Comparison of ENCODE assay signal across 9 mouse cellular contexts in the genomic region with DNA sequence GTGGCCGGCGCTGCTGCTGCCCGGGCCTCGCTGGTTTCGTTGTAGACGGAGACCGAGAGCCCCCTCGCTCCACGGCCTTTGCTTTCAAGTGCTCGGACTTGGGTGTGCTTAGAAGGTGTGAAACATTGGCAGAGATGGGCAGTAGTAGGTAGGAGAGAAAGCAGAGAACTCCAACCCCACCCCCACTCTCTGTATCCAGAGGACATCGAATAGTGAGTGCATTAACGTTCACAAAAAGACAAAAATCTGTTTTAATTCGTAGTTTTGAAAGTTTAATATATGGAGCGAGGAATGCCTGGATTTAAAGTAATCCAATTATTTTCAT.
A peak's percentile ranks its signal among the peaks of the same experiment; 100 is the strongest.
DNase-seq lines count a peak whose midpoint lies in the region; ATAC-seq and TF ChIP-seq lines count a peak whose summit lies in the region.
"Had no signal": no experiment of that assay in that cellular context is flagged by ENCODE, and none has a peak within 500 bp of the region (broad histone marks: within the 10 kb centered on the region; RNA-seq: fewer than 3 reads in every experiment).

No protein-coding gene starts in this region.

- H3K4me2 ChIP-seq in lung, embryonic 14.5 days, result peak overlapping the region; percentile 95
- peak overlapping the region; percentile 81 for H3K4me2 ChIP-seq in forebrain, embryonic 11.5 days (ENCODE audit: low read depth, low read length, severe bottlenecking)
- peak overlapping the region; percentile 93 for H3K4me2 ChIP-seq in neural tube, embryonic 14.5 days (ENCODE audit: low read depth, low read length)

- no peaks in the 10 kb centered on the region for H3K36me3 ChIP-seq in lung, embryonic 14.5 days (ENCODE audit: insufficient read depth)
- no peaks in the 10 kb centered on the region for H3K36me3 ChIP-seq in forebrain, embryonic 11.5 days (ENCODE audit: control insufficient read depth, insufficient read depth, low read length)
- H3K36me3 ChIP-seq in limb, embryonic 10.5 days, result no peaks in the 10 kb centered on the region
- H3K36me3 ChIP-seq in neural tube, embryonic 14.5 days (ENCODE audit: control insufficient read depth, insufficient read depth, low read length), result no peaks in the 10 kb centered on the region

- peak overlapping the region; percentile 97 for H3K27ac ChIP-seq in lung, embryonic 14.5 days (ENCODE audit: low read depth)
- peak overlapping the region; percentile 81; the same call in 1 of the 2 replicates for H3K27ac ChIP-seq in forebrain, embryonic 11.5 days (ENCODE audit: low read depth, low read length)
- peak overlapping the region; percentile 96 for H3K27ac ChIP-seq in limb, embryonic 10.5 days
- H3K27ac ChIP-seq in neural tube, embryonic 14.5 days (ENCODE audit: low read depth, low read length), result peak overlapping the region; percentile 80

- peak overlapping the region; percentile 49 for H3K4me3 ChIP-seq in lung, embryonic 14.5 days (ENCODE audit: low read depth, low read length)
- peak overlapping the region; percentile 37 for H3K4me3 ChIP-seq in forebrain, embryonic 11.5 days (ENCODE audit: low read depth, low read length)
- H3K4me3 ChIP-seq in limb, embryonic 10.5 days, result peak overlapping the region; percentile 61
- peak overlapping the region; percentile 42 for H3K4me3 ChIP-seq in neural tube, embryonic 14.5 days (ENCODE audit: low read depth, low read length)

- DNase-seq in lung, embryonic 14.5 days, result no peak
- DNase-seq in lung, postnatal 4 days, result no peak
- no peak for DNase-seq in forebrain, embryonic 11.5 days (ENCODE audit: low spot score)
- DNase-seq in limb, embryonic 10.5 days (ENCODE audit: low spot score), result no peak
- DNase-seq in natural killer cell, adult 2 months (ENCODE audit: low spot score in 2 of 2), result no peak
- no peak for DNase-seq in kidney, postnatal 4 days
- no peak for DNase-seq in adipocyte (ENCODE audit: low spot score)

- H3K9me3 ChIP-seq in lung, embryonic 14.5 days (ENCODE audit: low read depth, low read length), result no peaks in the 10 kb centered on the region
- H3K9me3 ChIP-seq in forebrain, embryonic 11.5 days (ENCODE audit: control insufficient read depth, low read length), result no peaks in the 10 kb centered on the region
- no peaks in the 10 kb centered on the region for H3K9me3 ChIP-seq in limb, embryonic 10.5 days (replicated peaks)
- no peaks in the 10 kb centered on the region for H3K9me3 ChIP-seq in neural tube, embryonic 14.5 days (ENCODE audit: control insufficient read depth, low read length)

- WGBS in lung, embryonic 14.5 days, result under 1% methylated on average over 14 of the region's 14 CpGs
- under 1% methylated on average over 14 of the region's 14 CpGs for WGBS in forebrain, embryonic 11.5 days
- WGBS in limb, embryonic 10.5 days, result 2% methylated on average over 14 of the region's 14 CpGs
- under 1% methylated on average over 14 of the region's 14 CpGs for WGBS in neural tube, embryonic 14.5 days

- no peaks in the 10 kb centered on the region for H3K27me3 ChIP-seq in lung, embryonic 14.5 days (ENCODE audit: insufficient read depth, low read length)
- H3K27me3 ChIP-seq in forebrain, embryonic 11.5 days (ENCODE audit: control insufficient read depth, insufficient read depth, low read length), result no peaks in the 10 kb centered on the region
- no peaks in the 10 kb centered on the region for H3K27me3 ChIP-seq in limb, embryonic 10.5 days (ENCODE audit: low read depth, poor library complexity, severe bottlenecking)
- H3K27me3 ChIP-seq in neural tube, embryonic 14.5 days (ENCODE audit: control insufficient read depth, insufficient read depth, low read length), result no peaks in the 10 kb centered on the region

- no peak; the same call in 1 of the 2 replicates for ATAC-seq in lung, embryonic 14.5 days (ENCODE audit: insufficient read depth)
- ATAC-seq in forebrain, embryonic 11.5 days (replicated peaks; ENCODE audit: low FRiP score), result no peak
- ATAC-seq in neural tube, embryonic 14.5 days (ENCODE audit: low read depth), result no peak
- ATAC-seq: activated CD4-positive, CD25-positive, alpha-beta regulatory T cell, adult 4 months had no signal

- peak overlapping the region; percentile 78 for H3K9ac ChIP-seq in lung, embryonic 14.5 days
- H3K9ac ChIP-seq in forebrain, embryonic 11.5 days (ENCODE audit: low read length), result peak overlapping the region; percentile 69
- H3K9ac ChIP-seq in neural tube, embryonic 14.5 days (replicated peaks; ENCODE audit: low read depth, low read length), result peak overlapping the region; percentile 44

- H3K4me1 ChIP-seq in lung, embryonic 14.5 days (ENCODE audit: insufficient read depth), result 0 out of 2 replicates have a peak, but pooled peaks cover 17% of the 10 kb centered on the region
- H3K4me1 ChIP-seq in forebrain, embryonic 11.5 days (replicated peaks; ENCODE audit: control insufficient read depth, insufficient read depth, low read length), result peaks cover 17% of the 10 kb centered on the region
- H3K4me1 ChIP-seq in limb, embryonic 10.5 days, result peaks cover 53% of the 10 kb centered on the region
- peaks cover 7% of the 10 kb centered on the region for H3K4me1 ChIP-seq in neural tube, embryonic 14.5 days (ENCODE audit: control insufficient read depth, insufficient read depth, low read length)

- TF ChIP-seq CTCF in lung, embryonic 14.5 days (IDR thresholded peaks at IDR 0.05; ENCODE audit: low read depth), result no peak
